Mouse (Mus musculus) cerebellum, adult 2 months (tissue): ENCODE measurements around the gene Pelp1.

Experiments used
- CTCF ChIP-seq: fragments of 200-500 bp; IDR thresholded peaks from 2 replicates; pipeline ENCODE4 v1.5.1; 2011; ENCODE audit warnings: low read depth, mild to moderate bottlenecking, control low read depth, low read length, moderate library complexity, borderline replicate concordance; ENCODE audit not compliant: insufficient read depth
- POLR2A ChIP-seq: fragments of 200-500 bp; IDR thresholded peaks from 2 replicates; pipeline ENCODE4 v1.6.1; 2011; ENCODE audit warnings: low read length, control low read depth, borderline replicate concordance; ENCODE audit not compliant: insufficient read depth

DNA sequence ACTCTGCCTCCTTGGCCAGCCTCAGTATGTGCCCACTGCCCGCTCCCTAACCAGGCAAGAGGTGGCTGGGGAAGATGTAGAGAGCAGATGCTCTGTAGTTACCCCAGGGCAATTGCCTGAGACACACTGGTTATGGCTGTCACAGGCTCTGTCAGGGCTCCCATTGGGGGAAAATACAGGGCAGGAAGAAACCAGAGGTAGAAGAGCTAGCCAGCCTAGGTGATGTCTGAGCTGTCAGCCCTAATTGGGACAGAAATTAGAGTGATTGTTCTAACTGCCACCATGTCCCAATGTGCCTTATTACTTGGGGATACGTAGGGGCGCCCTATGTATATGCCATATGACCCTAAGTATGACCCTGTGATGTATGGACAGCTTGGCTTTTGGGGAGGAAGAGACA is 24.1 kb upstream of the Pelp1 start:
- no peak for TF ChIP-seq POLR2A
- TF ChIP-seq CTCF: no peak
